Mouse (Mus musculus) ovary, postnatal 14 days (tissue): ENCODE results near the gene Sfxn3.
"Not testable (repeated sequence)": the region's sequence is repeated elsewhere in the genome, so short reads cannot be mapped to it uniquely, and the experiment has no call there.

Experiments
- DNase-seq: peaks from one replicate; pipeline ENCODE4 v3.0.0; 2022; ENCODE audit warnings: low spot score

Gene Sfxn3

GRCm38 (mm10) chr19:45018351-45018831, 28.9 kb upstream of the Sfxn3 start:
- no peak for DNase-seq

DNA sequence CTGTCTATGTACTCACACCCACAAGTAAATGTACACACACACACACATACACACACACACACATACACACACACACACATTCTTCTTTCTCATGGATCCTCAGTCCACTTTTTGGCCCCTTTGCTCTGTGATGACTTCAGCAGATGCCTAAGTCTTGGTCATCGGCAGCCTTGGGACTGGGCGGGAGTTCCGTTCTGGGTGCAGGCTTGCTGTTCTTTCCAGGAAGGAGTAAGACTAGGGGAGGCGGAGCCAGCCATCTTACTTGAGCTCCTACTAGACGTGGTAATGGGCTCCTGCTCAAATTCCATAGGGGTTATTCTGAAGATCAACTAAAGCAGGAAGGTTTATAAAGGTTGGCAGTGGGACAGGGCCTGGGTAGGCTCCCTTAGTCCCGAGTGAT, 27.0 kb upstream of the Sfxn3 start:
- no peak for DNase-seq

- DNase-seq, result no peak
Measured at GRCm38 (mm10) chr19:45021362-45021761, 25.9 kb upstream of the Sfxn3 start.

- no peak for DNase-seq
Measured at GRCm38 (mm10) chr19:45023993-45024392, 23.3 kb upstream of the Sfxn3 start.

- DNase-seq, result no peak
Measured at GRCm38 (mm10) chr19:45024775-45025174, 22.5 kb upstream of the Sfxn3 start.

DNA sequence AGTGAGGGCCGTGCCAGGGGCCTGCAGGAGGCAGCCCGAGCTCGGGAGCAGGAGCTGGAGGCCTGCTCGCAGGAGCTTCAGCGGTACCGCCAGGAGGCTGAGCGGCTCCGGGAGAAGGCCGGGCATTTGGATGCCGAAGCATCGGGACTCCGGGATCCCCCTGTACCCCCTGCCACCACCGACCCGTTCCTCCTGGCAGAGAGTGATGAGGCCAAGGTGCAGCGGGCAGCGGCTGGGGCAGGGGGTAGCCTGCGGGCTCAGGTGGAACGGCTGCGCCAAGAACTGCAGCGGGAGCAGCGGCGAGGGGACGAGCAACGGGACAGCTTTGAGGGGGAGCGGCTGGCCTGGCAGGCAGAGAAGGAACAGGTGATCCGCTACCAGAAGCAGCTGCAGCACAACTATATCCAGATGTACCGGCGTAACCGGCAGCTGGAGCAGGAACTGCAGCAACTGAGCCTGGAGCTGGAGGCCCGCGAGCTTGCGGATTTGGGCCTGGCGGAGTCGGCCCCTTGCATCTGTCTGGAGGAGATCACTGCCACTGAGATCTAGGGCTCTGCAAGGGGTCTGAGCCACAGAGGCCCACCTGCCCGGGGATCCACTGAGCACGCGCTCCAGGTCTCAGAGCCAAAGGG, 21.2 kb upstream of the Sfxn3 start:
- DNase-seq, result no peak

- DNase-seq, result no peak
Measured at GRCm38 (mm10) chr19:45026958-45027670, 20.2 kb upstream of the Sfxn3 start.

GRCm38 (mm10) chr19:45027848-45028247, 19.5 kb upstream of the Sfxn3 start:
- no peak for DNase-seq

DNA sequence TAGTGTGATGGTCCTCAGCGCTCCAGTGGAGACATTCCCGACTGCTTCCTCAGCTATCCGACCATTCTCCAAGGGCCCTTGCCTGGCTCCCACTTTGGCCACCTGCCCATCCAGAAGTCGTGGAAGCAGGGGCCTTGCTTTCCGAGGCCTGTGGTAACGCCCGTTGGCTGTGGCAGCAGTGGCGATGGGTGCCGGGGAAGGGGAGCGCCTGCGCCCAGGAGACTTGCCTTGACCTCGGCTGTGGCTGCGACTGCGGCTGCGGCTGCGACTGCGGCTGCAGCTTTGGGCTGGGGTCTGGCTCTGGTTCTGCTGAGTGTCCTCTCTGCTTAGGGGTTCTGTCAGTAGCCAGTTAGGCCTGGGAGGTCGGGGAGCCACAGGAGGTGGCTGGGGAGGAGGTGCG, 18.6 kb upstream of the Sfxn3 start:
- no peak for DNase-seq

DNA sequence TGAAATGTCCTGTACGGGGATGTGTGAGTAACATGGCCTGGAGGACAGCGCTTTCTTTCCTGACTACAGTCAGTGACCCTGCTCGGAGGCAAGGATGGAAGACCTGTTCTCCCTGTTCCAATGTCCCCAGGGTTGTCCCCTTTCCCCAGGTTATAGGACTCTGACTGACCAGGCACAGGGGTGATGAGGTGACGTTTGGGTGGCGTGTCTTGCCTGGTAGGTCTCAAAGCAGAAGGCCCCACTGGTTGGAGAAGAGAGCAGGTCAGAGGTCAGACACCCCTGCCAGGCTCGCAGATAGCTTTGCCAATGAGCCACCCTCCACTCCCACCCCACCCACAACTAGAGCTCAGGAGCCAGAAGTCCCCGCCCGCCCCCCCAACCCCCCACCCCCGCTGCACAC, 17.7 kb upstream of the Sfxn3 start:
- no peak for DNase-seq

GRCm38 (mm10) chr19:45030111-45030510, 17.2 kb upstream of the Sfxn3 start:
- DNase-seq, result peak; percentile 58

DNA sequence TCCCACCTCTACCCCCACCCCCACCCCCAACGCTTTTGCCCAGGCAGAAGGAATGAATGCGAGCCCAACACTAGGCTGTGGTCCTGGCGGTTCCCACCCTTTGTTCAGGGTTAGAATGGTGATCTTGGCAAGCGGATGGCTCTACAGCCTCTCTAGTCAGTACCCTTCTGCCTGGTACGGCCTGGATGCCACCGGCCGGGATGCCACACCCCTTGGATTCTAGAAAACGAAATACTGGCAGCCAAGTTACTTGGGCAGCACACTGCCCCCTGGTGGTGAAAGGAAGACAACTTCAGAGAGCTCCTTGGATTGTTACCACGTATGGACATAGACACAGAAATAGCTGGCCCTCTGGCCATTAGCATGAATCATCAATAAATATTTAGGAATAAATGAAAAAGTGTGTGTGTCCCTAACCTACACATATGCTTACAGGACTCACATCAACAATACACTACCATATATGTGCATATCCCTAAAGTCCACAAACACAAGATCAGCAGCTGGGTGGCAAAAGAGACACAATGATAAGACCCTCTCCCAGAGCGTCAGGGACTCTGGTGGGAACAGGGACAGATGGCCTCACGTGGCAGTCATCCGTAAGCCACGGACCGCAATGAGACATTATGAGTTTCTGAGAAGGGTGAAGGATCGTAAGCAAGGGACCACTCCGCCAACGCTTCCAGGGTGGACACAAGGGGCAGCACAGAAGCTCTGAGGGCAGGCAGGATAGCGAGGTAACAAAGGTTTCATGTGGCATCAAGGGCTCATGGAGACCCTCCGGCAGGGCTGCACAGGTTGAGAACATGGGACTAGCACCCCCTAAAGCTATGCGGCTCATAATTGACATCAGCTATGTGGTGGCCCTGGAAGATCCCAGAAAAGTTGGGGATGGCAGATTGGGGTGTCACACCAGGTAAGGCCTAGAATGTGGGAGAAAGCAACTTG, 16.3 kb upstream of the Sfxn3 start:
- DNase-seq, result peak; percentile 79

DNA sequence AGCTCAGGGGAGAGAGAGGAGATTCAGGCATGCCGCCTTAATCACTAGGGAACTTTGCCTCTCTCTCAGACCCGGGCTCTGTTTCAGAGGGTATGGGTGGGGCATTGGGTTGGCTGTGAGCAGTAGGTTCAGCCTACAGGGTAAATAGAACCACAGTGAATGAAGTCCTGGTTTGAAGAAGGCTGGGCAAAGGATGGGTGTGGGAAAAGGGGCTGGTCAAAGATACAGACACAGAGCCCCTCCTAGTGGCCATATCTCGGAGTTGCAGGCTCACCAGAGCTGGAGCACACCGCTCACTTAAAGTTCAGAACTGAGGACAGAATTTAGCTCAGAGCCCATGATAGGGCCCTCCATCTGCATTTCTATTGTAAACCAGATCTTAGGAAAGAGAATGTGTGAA, 15.5 kb upstream of the Sfxn3 start:
- DNase-seq, result peak; percentile 75

GRCm38 (mm10) chr19:45032570-45033332, 14.6 kb upstream of the Sfxn3 start:
- DNase-seq, result no peak

DNA sequence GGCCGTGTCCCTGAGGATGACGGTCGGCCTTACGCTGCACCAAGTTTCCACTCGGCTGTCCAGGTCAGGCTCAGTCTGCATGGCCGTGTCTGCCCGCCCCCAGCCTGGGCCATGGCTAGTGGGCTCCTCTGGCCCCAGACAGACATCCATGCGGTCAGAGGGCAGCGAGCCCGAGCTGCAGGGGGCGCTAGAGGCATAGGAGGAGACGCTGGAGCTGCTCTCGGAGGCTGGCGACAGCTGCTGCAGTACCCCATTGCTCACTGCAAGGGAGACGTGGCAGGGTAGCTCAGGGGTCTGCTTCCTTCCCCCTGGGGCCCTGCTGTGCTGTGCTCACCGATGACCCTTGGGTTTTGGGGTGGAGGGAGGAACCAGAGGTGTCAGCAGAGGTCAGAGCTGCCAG, 10.4 kb upstream of the Sfxn3 start:
- DNase-seq, result no peak

- DNase-seq, result not testable (repeated sequence)
Measured at GRCm38 (mm10) chr19:45038198-45038597, 9.1 kb upstream of the Sfxn3 start.

- no peak for DNase-seq
Measured at GRCm38 (mm10) chr19:45040214-45040613, 7.1 kb upstream of the Sfxn3 start.

GRCm38 (mm10) chr19:45044389-45044927, 2.8 kb upstream of the Sfxn3 start:
- no peak for DNase-seq

DNA sequence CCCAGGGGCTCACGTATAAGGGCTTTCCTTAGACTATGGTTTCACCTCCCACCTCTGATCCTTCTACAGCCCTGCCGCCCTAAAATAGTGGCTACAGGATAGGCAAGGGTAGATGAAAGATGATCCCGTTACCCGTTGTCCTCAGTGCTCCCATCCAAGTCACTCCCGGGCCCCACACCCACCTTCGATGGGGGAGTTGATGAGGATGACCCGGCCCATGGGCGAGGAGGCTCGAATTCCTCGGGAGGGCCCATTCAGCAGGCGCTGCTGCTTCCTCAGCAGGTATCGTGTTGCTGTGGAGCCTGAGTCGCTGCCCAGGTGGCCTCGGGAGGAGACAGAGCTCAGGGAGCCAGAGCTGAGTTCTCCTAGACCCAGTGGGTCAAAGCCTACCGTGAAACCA, 2.1 kb upstream of the Sfxn3 start:
- DNase-seq, result no peak

DNA sequence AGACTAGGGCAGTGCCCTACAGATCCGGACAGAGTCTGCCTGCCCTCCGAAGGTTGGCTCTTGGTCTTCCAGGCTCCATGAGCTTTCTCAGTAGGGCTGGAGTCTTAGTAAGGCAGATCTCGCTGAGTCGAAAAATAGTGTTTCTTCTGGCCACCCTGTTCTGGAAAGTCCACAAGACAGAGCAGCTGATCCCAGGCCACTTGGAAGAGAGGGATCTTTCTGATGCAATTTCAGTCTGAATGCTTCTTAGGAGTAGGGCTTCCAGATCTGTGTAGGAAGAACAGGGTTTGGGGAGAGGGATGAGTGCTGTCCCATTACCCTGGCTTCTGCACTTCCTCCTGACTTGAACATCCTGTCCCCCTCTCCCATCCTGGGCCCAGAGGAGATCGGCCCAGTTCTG, 1.7 kb upstream of the Sfxn3 start, which contains the start of gene Pdzd7:
Gene Pdzd7 (minus strand): TSS at position 67 of the 400 bp plus-strand sequence.
- no peak for DNase-seq

DNA sequence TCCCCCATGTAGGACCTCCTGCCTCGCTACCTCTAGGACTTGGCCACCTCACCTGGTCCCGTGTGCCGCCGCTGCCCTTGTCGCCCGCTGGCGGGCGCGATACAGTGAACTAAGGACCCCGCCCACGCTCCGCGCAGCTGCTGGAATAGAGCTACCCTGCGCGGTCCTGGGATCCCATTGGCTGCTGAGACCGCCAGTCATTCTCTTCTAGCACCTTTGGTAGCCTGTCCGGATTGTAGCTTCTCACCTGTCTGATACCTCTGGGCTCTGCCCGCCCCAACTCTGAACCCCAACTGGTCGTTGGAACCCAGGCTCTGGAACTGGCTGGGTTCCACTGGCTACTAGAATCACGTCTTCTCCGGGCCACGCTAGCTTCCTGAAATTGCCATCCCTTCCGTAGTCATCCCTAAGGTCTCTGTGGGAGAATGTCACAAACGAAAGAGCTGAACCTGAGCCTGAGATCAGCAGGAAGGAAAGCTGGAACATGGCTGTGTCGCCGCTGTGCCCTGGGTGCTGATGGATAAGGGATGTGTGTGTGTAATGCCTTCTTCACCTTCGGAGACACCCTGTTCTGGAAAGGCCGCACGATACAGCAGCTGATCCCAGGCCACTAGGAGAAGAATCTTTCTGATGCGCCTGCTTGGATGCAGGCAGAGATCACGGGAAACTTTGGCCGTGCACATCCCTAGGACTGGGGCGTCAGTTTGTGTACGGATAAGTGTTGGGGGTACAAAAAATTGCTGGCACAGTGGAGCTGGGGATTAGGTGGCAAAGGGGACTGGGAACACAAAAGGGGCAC, 581 bp upstream of the Sfxn3 start:
- DNase-seq, result peak; percentile 64
